Mouse (Mus musculus) limb, embryonic 15.5 days (tissue): ENCODE results near the gene Pnmt. TPM values are rescaled to one million over a fixed set of nuclear protein-coding genes. Genes with fewer than 3 reads are reported as not detected.
"Not testable (repeated sequence)": the region's sequence is repeated elsewhere in the genome, so short reads cannot be mapped to it uniquely, and the experiment has no call there.

Source experiments
- ATAC-seq: fragments of 200-750 bp; cut with Nextera tagmentation; 2 replicates; pipeline ENCODE4 v1.8.0; 2017; ENCODE audit warnings: low read depth, moderate TSS enrichment; ENCODE audit not compliant: insufficient number of reproducible peaks, low FRiP score, low TSS enrichment
- H3K27ac ChIP-seq: fragments of 300-500 bp; sonication (generic); 2 replicates; pipeline ENCODE4 v1.5.1; 2015; ENCODE audit warnings: moderate library complexity, mild to moderate bottlenecking, inconsistent platforms
- H3K27me3 ChIP-seq: fragments of 300-500 bp; sonication (generic); 2 replicates; pipeline ENCODE4 v1.6.1; 2015; ENCODE audit warnings: inconsistent platforms
- H3K36me3 ChIP-seq: fragments of 300-500 bp; sonication (generic); 2 replicates; pipeline ENCODE4 v1.6.1; 2015; ENCODE audit warnings: inconsistent platforms
- H3K4me1 ChIP-seq: fragments of 300-500 bp; sonication (generic); 2 replicates; pipeline ENCODE4 v1.6.1; 2015; ENCODE audit warnings: inconsistent platforms
- H3K4me2 ChIP-seq: fragments of 300-500 bp; sonication (generic); 2 replicates; pipeline ENCODE4 v1.6.1; 2015; ENCODE audit warnings: mild to moderate bottlenecking, inconsistent platforms
- H3K4me3 ChIP-seq: fragments of 300-500 bp; sonication (generic); 2 replicates; pipeline ENCODE4 v1.5.1; 2015; ENCODE audit warnings: mild to moderate bottlenecking, inconsistent platforms
- H3K9ac ChIP-seq: fragments of 300-500 bp; sonication (generic); 2 replicates; pipeline ENCODE4 v1.6.1; 2015; ENCODE audit warnings: inconsistent platforms
- H3K9me3 ChIP-seq: fragments of 300-500 bp; sonication (generic); 2 replicates; pipeline ENCODE4 v1.6.1; 2016; ENCODE audit warnings: inconsistent platforms
- WGBS: fragments of 180-500 bp; shearing (Covaris S2); methylation state at CpG from one replicate; pipeline ENCODE4 v1.1.7; 2015; 5-methylcytosine and 5-hydroxymethylcytosine counted together
- polyA plus RNA-seq: library from polyadenylated mRNA; unstranded; fragments of >200 nt; fragmentation: Nextera tagmentation; extraction: Ambion mirVana; gene quantifications from 2 replicates; pipeline ENCODE4 v1.2.1, GENCODE M21; 2015

Pnmt gene
- polyA plus RNA-seq, 1 experiment from 2014 or later = 1.6 TPM

DNA sequence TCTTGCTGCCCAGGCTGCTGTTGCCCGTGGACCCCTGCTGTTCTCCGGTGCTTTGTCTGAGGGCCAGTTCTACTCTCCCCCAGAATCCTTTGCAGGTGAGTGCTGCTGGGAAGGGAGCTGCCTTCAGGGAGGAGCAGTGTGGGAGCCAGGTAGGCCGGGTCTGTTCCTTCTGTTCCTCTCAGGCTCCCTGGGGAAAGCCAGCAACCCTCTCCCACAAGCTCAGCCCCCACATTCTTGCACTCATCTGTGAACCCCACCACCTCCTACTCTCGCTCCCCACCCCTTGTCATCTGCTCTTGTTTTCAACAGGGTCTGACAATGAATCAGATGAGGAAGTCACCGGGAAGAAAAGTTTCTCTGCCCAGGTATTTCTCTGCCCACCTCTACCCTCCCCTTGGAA lies 9.5 kb upstream of the Pnmt start:
- Histone ChIP-seq H3K4me1 (no peaks in the 10 kb centered on the region), H3K36me3 (peaks cover 83% of the 10 kb centered on the region), H3K27me3 (no peaks in the 10 kb centered on the region), H3K9ac (no peak overlapping the region), H3K4me3 (no peak overlapping the region), H3K4me2 (no peak overlapping the region), H3K9me3 (no peaks in the 10 kb centered on the region), H3K27ac (no peak overlapping the region)
- WGBS = 74% methylated on average over 5 of the region's 5 CpGs
- no peak for ATAC-seq

DNA sequence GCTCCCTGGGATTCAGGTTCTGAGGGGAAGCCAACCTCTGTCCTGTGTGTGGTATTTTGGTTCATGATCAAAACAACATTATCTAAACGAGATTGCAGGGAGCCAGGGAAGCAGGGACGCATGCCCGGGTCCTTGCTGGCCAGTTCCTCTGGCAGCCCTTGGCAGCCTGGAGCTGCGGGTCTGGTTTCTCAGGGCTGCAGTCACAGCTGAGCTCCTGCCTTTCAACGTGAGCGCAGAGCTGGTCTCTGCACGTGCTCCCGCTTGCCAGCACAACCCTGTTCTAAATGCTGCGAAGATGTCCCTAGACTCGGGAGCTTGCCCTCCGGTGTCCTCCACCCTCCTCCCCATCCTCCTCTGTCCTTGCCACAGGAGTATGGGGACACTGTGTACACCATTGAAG lies 8.5 kb upstream of the Pnmt start:
- no peak for ATAC-seq
- WGBS = 74% methylated on average over 11 of the region's 11 CpGs

DNA sequence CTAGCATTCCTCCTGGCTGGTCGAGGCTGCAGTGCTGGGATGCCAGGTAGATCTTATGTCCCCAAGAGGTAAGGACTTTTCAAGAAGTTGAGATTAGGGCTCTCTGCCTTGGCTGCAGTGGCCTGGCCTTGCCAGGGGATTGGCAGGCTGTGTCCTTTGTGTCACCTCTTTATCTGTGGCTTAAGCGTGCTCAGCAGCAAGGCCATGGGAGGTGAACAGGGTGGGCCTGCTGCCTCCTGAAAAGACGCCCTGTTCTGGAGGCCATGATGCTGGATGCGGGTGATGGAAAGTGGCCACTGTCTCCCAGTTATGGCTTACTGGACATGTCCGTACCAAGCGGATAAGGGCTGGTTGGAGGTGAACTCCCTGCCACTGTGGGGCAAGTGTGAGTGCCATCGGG lies 6.9 kb upstream of the Pnmt start:
- no peaks in the 10 kb centered on the region for H3K9me3 ChIP-seq
- H3K4me2 ChIP-seq = no peak overlapping the region
- peaks cover 71% of the 10 kb centered on the region for H3K36me3 ChIP-seq
- H3K4me1 ChIP-seq = no peaks in the 10 kb centered on the region
- H3K27me3 ChIP-seq = peaks cover 13% of the 10 kb centered on the region
- 93% methylated on average over 7 of the region's 7 CpGs for WGBS
- ATAC-seq = no peak
- H3K27ac ChIP-seq = no peak overlapping the region
- H3K9ac ChIP-seq = no peak overlapping the region
- H3K4me3 ChIP-seq = no peak overlapping the region

More for the DNA sequence above, 8.5 kb upstream of the Pnmt start:
- H3K27ac ChIP-seq = no peak overlapping the region
- no peaks in the 10 kb centered on the region for H3K9me3 ChIP-seq
- H3K27me3 ChIP-seq = no peaks in the 10 kb centered on the region
- no peak overlapping the region for H3K9ac ChIP-seq
- H3K4me2 ChIP-seq = no peak overlapping the region
- H3K4me3 ChIP-seq = no peak overlapping the region
- peaks cover 84% of the 10 kb centered on the region for H3K36me3 ChIP-seq
- H3K4me1 ChIP-seq = no peaks in the 10 kb centered on the region

DNA sequence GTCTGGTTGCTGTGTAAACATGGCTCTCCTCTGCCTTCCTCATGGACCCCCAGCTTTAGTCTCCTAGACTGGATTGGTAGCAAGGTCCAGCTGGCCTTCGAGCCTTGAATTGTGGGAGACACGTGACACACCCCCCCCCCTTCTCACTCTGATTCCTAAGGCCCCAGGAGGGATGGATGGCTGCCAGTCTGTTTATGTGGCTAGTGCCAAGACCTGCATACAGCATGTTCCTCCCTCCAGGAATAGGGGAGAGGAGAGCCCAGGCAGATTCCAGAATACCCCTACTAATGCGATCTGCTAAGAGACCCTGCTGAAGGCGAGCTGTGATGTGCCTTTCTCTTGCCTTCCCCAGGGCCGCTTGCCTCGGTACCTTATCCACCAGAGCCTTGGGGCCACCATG lies 6.1 kb upstream of the Pnmt start:
- no peaks in the 10 kb centered on the region for H3K9me3 ChIP-seq
- H3K36me3 ChIP-seq = peaks cover 64% of the 10 kb centered on the region
- H3K27ac ChIP-seq = no peak overlapping the region
- H3K4me1 ChIP-seq = no peaks in the 10 kb centered on the region
- no peak overlapping the region for H3K9ac ChIP-seq
- 82% methylated on average over 6 of the region's 6 CpGs for WGBS
- H3K4me3 ChIP-seq = no peak overlapping the region
- H3K27me3 ChIP-seq = peaks cover 20% of the 10 kb centered on the region
- no peak for ATAC-seq
- H3K4me2 ChIP-seq = no peak overlapping the region

DNA sequence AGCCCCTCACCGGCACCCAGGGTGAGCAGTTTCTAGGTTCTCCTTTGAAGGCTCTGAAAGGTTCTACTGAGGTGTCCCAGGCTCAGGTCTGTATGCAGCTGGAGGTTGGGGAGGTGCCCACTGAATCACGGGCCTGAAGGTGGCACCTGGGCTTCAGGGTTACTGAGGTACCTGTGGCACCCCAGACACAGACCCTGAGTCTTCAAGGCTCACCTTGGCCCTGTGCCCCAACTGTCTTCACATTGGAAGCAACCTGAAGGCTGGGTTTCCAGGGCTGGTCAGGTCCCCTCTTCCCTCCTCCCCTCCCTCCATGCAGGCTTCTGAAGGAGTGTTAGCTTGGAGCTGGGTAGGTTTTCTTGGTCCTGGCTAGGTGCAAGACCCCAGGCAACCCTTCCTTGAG lies 4.6 kb upstream of the Pnmt start:
- Histone ChIP-seq H3K9me3 (no peaks in the 10 kb centered on the region), H3K4me3 (no peak overlapping the region), H3K4me1 (peaks cover 4% of the 10 kb centered on the region; the same call in 1 of the 2 replicates), H3K27me3 (peaks cover 36% of the 10 kb centered on the region), H3K4me2 (no peak overlapping the region), H3K27ac (no peak overlapping the region), H3K9ac (no peak overlapping the region), H3K36me3 (peaks cover 49% of the 10 kb centered on the region)
- WGBS = 86% methylated on average over 2 of the region's 2 CpGs
- ATAC-seq = no peak

DNA sequence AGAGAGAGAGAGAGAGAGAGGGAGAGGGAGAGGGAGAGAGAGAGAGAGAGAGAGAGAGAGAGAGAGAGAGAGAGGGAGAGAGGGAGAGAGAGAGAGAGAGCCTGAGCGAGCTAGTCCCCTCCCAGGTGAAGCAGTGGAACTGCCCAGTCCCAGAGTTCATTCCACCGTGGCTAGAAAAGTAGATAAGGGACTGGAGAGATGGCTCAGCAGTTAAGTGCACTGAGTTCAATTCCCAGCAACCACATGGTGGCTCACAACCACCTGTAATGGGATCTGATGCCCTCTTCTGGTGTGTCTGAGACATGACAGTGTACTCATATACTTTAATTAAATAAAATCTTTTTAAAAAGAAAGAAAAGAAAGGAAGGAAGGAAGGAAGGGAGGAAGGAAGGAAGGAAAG lies 3.8 kb upstream of the Pnmt start:
- not testable (repeated sequence) for H3K4me3 ChIP-seq, ATAC-seq, H3K9ac ChIP-seq, H3K4me1 ChIP-seq, H3K27ac ChIP-seq, H3K9me3 ChIP-seq, H3K4me2 ChIP-seq
- Histone ChIP-seq H3K36me3 (peaks cover 41% of the 10 kb centered on the region), H3K27me3 (peaks cover 43% of the 10 kb centered on the region)
- WGBS = 44% methylated on average over 2 of the region's 2 CpGs

DNA sequence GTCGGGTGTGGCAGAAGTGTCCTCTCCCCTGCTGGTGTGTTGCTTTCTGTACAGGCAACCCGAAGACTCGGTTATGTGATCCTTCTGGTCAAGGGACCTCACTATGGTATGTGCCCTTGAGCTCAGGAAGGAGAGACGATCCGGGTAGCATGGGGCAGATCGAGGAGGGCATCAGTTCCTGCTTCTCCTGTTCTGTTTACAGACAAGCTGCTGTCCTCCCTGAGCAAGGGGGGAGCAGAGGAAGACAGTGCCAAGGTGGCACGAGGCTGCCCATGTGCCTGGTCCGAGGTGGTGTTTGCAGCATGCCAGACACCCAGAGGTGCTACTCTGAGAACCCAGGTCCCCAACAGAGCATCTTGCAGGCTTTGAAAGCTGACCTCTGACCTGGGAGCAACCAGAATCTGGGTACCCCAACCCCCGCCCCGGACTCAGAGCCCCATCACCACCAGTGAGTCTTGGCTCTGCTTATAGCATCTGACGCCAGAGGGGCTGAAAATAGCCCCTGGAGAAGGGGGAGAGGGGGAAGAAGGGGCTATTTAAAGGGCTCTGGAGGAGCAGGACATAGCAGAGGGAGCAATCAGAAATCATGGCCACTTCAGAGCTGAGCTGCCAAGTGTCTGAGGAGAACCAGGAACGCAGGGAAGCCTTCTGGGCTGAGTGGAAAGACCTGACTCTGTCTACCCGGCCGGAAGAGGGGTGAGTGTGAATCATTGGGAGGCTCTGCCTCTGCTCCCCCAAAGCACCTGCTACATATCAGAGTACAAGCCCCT lies 2.8 kb upstream of the Pnmt start, which contains the start of gene Tcap:
Gene Tcap, plus strand, starts transcription at position 551 of the 770 bp plus-strand sequence.
- 51% methylated on average over 14 of the region's 14 CpGs for WGBS
- Histone ChIP-seq H3K4me2 (0 out of 2 replicates have a peak within 1 kb of the TSS, but pooled peaks have one; percentile 7), H3K4me3 (no peak within 1 kb of the TSS), H3K4me1 (peaks cover 8% of the 10 kb centered on the region; the same call in 1 of the 2 replicates), H3K9me3 (no peaks in the 10 kb centered on the region), H3K27ac (no peak within 1 kb of the TSS), H3K27me3 (peaks cover 54% of the 10 kb centered on the region), H3K36me3 (peaks cover 31% of the 10 kb centered on the region), H3K9ac (no peak within 1 kb of the TSS)
- no peak for ATAC-seq

DNA sequence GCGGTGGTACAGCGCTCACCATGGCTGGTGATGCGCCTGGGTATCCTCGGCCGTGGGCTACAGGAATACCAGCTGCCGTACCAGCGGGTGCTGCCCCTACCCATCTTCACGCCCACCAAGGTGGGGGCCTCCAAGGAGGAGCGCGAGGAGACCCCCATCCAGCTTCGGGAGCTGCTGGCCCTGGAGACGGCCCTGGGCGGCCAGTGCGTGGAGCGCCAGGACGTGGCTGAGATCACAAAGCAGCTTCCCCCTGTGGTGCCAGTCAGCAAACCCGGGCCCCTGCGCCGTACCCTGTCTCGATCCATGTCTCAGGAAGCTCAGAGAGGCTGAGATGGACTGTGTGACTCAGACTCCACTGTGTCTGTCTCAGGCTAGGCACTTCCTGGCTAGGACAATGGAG lies 2.0 kb upstream of the Pnmt start:
- no peak overlapping the region for H3K27ac ChIP-seq
- H3K9me3 ChIP-seq = no peaks in the 10 kb centered on the region
- no peak overlapping the region for H3K9ac ChIP-seq
- H3K4me2 ChIP-seq = no peak overlapping the region
- peaks cover 11% of the 10 kb centered on the region; the same call in 1 of the 2 replicates for H3K4me1 ChIP-seq
- peaks cover 61% of the 10 kb centered on the region for H3K27me3 ChIP-seq
- WGBS = 73% methylated on average over 20 of the region's 20 CpGs
- H3K36me3 ChIP-seq = peaks cover 23% of the 10 kb centered on the region
- ATAC-seq = no peak
- H3K4me3 ChIP-seq = no peak overlapping the region

DNA sequence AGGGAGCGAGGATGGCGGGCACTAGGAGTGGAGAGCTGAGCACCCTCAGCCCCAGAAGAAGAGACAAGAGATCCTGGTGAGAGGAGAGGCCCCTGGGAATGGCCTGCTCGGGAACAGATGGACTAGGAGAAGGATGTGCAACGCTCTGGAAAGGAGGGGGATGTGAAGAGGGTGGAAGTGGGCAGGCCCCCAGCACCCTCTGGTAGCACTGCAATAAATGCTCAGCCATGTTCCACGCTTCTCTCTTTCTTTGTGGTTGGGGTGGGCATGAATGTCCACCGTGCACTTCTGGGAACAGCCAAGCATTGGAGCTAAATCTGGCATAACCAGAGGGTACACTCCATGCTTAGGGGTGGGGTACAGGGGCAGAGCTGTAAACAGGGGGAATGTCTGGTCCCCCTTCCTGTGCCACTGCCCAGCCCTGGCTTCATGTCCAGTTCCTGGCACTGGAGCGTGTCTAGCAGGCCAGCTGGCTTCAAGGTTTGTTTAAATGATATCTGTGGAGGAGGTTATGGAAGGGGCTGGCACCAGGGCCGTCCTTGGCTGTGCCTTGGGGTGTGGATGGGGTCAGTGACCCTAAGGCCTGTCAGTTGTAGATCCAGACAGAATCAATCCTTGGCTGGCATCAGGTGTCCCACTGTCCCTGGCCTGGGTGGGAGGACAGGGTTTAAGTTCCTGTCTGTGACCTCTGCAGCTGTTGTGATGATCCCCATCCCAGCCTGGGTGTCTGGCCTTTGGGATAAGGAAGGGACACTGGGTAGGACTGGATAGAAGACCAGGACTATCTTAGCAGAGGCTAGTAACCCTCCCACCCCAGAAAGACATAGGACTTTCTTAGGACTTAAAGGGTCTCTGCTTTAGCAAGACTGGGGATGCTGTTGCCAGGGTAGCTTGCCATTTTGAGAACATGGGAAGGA lies 1.3 kb upstream of the Pnmt start:
- WGBS = 66% methylated on average over 8 of the region's 8 CpGs
- Histone ChIP-seq H3K4me1 (peaks cover 13% of the 10 kb centered on the region), H3K9me3 (no peaks in the 10 kb centered on the region), H3K36me3 (peaks cover 15% of the 10 kb centered on the region), H3K27ac (no peak overlapping the region), H3K4me2 (0 out of 2 replicates have a peak overlapping the region, but pooled peaks have one; percentile 7), H3K9ac (no peak overlapping the region), H3K27me3 (peaks cover 64% of the 10 kb centered on the region), H3K4me3 (no peak overlapping the region)
- no peak for ATAC-seq

DNA sequence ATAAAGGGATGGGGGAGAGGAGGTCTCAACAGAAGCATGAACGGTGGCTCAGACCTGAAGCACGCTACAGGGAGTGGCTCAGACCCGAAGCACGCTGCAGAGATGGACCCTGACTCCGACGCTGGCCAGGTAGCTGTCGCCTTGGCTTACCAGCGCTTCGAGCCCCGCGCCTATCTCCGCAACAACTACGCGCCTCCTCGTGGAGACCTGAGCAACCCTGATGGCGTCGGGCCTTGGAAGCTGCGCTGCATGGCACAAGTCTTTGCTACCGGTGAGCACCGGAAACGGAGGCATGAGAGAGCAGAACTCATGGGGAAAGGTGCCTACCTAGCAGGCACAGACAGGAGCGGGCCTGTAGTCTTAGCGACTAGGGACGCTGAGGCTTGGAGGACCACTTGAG lies 346 bp downstream of the Pnmt start:
- H3K9me3 ChIP-seq = no peaks in the 10 kb centered on the region
- H3K27me3 ChIP-seq = peaks cover 80% of the 10 kb centered on the region
- ATAC-seq = no peak
- H3K4me3 ChIP-seq = 0 out of 2 replicates have a peak overlapping the region, but pooled peaks have one; percentile 2
- peaks cover 14% of the 10 kb centered on the region for H3K4me1 ChIP-seq
- no peak overlapping the region for H3K9ac ChIP-seq
- 11% methylated on average over 24 of the region's 24 CpGs for WGBS
- no peak overlapping the region for H3K27ac ChIP-seq
- H3K4me2 ChIP-seq = 0 out of 2 replicates have a peak overlapping the region, but pooled peaks have one; percentile 10
- peaks cover 3% of the 10 kb centered on the region; the same call in 1 of the 2 replicates for H3K36me3 ChIP-seq

DNA sequence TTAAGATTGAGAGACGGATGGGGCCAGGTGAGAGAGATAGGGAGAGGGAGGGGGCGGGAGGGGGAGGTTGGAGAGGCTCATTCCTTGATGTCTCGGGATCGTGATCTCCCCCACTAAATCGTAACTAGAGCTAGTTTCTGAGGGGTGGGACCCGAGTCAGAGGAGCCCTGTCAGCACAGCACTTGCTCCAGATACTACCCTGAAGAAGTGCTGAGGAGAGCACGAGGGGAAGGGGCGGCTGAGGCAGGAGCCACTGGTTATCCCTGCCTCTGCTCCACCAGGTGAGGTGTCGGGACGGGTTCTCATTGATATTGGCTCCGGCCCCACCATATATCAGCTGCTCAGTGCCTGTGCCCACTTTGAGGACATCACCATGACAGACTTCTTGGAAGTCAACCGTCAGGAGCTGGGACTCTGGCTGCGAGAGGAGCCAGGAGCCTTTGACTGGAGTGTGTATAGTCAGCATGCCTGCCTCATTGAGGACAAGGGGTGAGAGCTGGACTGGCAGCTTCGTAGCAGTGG lies 867 bp downstream of the Pnmt start:
- ATAC-seq = no peak
- no peaks in the 10 kb centered on the region for H3K36me3 ChIP-seq
- no peak overlapping the region for H3K4me3 ChIP-seq
- H3K27me3 ChIP-seq = peaks cover 84% of the 10 kb centered on the region
- H3K4me2 ChIP-seq = no peak overlapping the region
- H3K9me3 ChIP-seq = no peaks in the 10 kb centered on the region
- whole genome bisulfite sequencing = 44% methylated on average over 14 of the region's 14 CpGs
- H3K27ac ChIP-seq = no peak overlapping the region
- peaks cover 16% of the 10 kb centered on the region for H3K4me1 ChIP-seq
- no peak overlapping the region for H3K9ac ChIP-seq
